Mouse (Mus musculus) megakaryocyte, embryonic 14.5 days (primary cell): Measurements from ENCODE around the gene Apon.

Source experiments
- FLI1 ChIP-seq: IDR thresholded peaks from 2 replicates; pipeline ENCODE4 v1.6.1; 2012; ENCODE audit warnings: low read length, inconsistent platforms, mixed read lengths
- GATA1 ChIP-seq: IDR thresholded peaks from 3 replicates; pipeline ENCODE4 v1.6.1; 2012; ENCODE audit warnings: mixed read lengths, low read length, inconsistent platforms, borderline replicate concordance

DNA sequence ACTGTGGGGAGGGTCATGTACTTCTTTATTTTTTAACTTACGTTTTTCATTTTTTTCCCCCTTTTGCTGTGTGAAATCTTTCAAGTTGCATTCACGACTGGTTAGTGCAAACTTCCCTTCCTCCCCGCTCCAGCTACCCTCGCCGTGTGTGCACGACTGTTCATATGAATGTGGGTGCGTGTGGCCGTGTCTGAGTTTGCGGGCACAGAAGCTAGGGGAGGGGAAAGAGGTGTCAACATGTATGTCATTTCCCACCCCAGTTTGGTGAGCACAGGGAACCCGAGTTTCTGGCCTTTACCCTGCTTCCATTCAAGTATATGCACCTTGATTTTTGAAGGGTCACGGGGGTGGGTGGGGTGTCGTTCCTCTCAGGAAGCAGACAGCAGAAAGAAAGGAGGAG, 23.3 kb upstream of the Apon start:
- TF ChIP-seq GATA1 (no peak), FLI1 (no peak)
